Mouse (Mus musculus) olfactory bulb, adult 2 months (tissue): Measurements from ENCODE around the gene Snx25.

ENCODE experiments used
- CTCF ChIP-seq: fragments of 200-500 bp; IDR thresholded peaks from 2 replicates; pipeline ENCODE4 v1.5.1; 2012; ENCODE audit warnings: low read depth, mild to moderate bottlenecking, low read length, moderate library complexity; ENCODE audit not compliant: insufficient read depth
- POLR2A ChIP-seq: fragments of 200-500 bp; IDR thresholded peaks from 2 replicates; pipeline ENCODE4 v1.6.1; 2012; ENCODE audit warnings: mild to moderate bottlenecking, low read depth, low read length, moderate library complexity; ENCODE audit not compliant: insufficient read depth

DNA sequence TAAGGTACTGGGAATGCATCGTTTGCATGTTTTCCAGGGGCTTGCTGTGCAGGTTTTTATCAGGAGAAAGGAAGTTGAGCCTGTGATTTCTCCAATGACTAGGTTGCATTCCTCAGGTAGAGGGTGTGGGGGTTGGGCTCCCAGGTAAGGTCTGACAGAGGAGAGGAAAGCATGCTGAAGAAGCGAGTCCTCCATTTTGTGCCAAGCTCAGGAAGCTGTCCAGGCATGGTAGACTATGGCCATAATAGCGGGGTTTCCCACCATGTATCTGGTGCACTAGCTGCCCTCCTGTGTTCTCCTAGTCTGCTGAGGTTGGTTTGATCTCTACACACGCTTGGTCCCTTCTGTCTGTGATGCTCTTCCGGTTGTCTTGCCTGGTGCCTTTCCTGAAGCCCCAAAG is 45.7 kb upstream of the Snx25 start:
- no peak for TF ChIP-seq CTCF
- TF ChIP-seq POLR2A: no peak
